15 mouse cellular contexts compared by ENCODE assay signal in the genomic region with DNA sequence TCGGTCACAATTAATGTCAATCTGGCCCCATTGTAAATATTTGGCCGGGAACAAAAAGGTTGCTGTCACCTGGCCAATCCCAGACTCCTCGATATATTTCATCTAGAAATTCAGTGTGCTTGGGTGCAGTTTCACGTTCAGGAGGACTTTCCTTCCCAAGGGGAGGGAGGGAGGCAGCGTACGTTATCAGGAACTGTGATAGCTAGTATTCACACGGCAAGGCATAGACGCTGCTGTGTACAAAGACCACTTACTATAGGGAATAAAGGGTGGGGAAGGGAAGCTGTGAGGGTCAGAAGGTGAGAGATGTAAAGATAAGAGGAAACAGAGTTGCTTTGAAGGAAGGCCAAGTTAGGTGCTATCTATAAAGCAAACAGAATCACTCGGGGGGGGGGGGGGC.
"Had no signal": no experiment of that assay in that cellular context is flagged by ENCODE, and none has a peak within 500 bp of the region (broad histone marks: within the 10 kb centered on the region; RNA-seq: fewer than 3 reads in every experiment).

No protein-coding gene starts in this region.

- H3K9ac ChIP-seq: limb, embryonic 15.5 days; liver, embryonic 12.5 days; lung, embryonic 15.5 days; neural tube, embryonic 15.5 days had no signal

- H3K36me3 ChIP-seq: limb, embryonic 15.5 days; liver, embryonic 12.5 days; lung, embryonic 15.5 days; midbrain, embryonic 10.5 days; neural tube, embryonic 15.5 days had no signal

- H3K9me3 ChIP-seq: limb, embryonic 15.5 days; liver, embryonic 12.5 days; lung, embryonic 15.5 days; midbrain, embryonic 10.5 days; neural tube, embryonic 15.5 days had no signal

- H3K27ac ChIP-seq: limb, embryonic 15.5 days; liver, embryonic 12.5 days; lung, embryonic 15.5 days; midbrain, embryonic 10.5 days; neural tube, embryonic 15.5 days had no signal

- H3K4me3 ChIP-seq: limb, embryonic 15.5 days; liver, embryonic 12.5 days; lung, embryonic 15.5 days; midbrain, embryonic 10.5 days; myocyte; neural tube, embryonic 15.5 days had no signal

- ATAC-seq: liver, embryonic 12.5 days had no signal

- DNase-seq: kidney, adult 11 months; kidney, postnatal 14 days; left cerebral cortex, postnatal 4 days; lung, postnatal 36 days; midbrain, embryonic 14.5 days; right cerebral cortex, postnatal 4 days; spleen, adult 18-20 months; thymus, adult 18-20 months; thymus, postnatal 14 days had no signal

- H3K27me3 ChIP-seq: limb, embryonic 15.5 days; liver, embryonic 12.5 days; lung, embryonic 15.5 days; neural tube, embryonic 15.5 days had no signal

- H3K4me2 ChIP-seq: limb, embryonic 15.5 days; liver, embryonic 12.5 days; lung, embryonic 15.5 days; neural tube, embryonic 15.5 days had no signal

- H3K4me1 ChIP-seq: liver, embryonic 12.5 days; midbrain, embryonic 10.5 days; neural tube, embryonic 15.5 days had no signal
